Mouse (Mus musculus) bone marrow, adult 2 months (tissue): ENCODE results near the gene Hyal1. TPM values are rescaled to one million over a fixed set of nuclear protein-coding genes. Genes with fewer than 3 reads are reported as not detected.
"Not testable (repeated sequence)": the region's sequence is repeated elsewhere in the genome, so short reads cannot be mapped to it uniquely, and the experiment has no call there.

Source experiments
- H3K27ac ChIP-seq: fragments of 200-500 bp; 2 replicates; pipeline ENCODE4 v1.5.1; 2012; ENCODE audit warnings: low read depth, mild to moderate bottlenecking, control low read depth, inconsistent platforms, low read length; ENCODE audit not compliant: control insufficient read depth, poor library complexity, insufficient read depth
- H3K4me1 ChIP-seq: fragments of 200-500 bp; 2 replicates; pipeline ENCODE4 v1.6.1; 2011; ENCODE audit warnings: low read length; ENCODE audit not compliant: control insufficient read depth, insufficient read depth
- H3K4me3 ChIP-seq: fragments of 200-500 bp; replicated peaks from 2 replicates; pipeline ENCODE3; 2011; ENCODE audit warnings: mild to moderate bottlenecking, low read depth, low read length, control low read depth; ENCODE audit not compliant: control insufficient read depth
- CTCF ChIP-seq: fragments of 200-500 bp; IDR thresholded peaks from 2 replicates; pipeline ENCODE4 v1.5.1; 2011; ENCODE audit warnings: low read length, control low read depth; ENCODE audit not compliant: control insufficient read depth, insufficient read depth
- POLR2A ChIP-seq: fragments of 200-500 bp; IDR thresholded peaks from 2 replicates; pipeline ENCODE4 v1.6.1; 2011; ENCODE audit warnings: low read depth, mild to moderate bottlenecking, control low read depth, low read length, borderline replicate concordance; ENCODE audit not compliant: control insufficient read depth
- WGBS: fragments of 180-500 bp; shearing (Covaris S2); methylation state at CpG from one replicate; pipeline ENCODE4 v1.1.7; 2018; 5-methylcytosine and 5-hydroxymethylcytosine counted together
- polyA plus RNA-seq: library from polyadenylated mRNA; stranded (reverse); fragments of >200 nt; gene quantifications from 2 replicates; pipeline ENCODE4 v1.2.4, GENCODE M21; 2011; ENCODE audit warnings: low replicate concordance; ENCODE audit not compliant: missing spikeins, insufficient read depth, insufficient read length

The Hyal1 gene
- polyA plus RNA-seq, 1 experiment: 8.5 TPM

GRCm38 (mm10) chr9:107566855-107567254 lies 9.9 kb upstream of the Hyal1 start:
- TF ChIP-seq CTCF (no peak), POLR2A (no peak)
- H3K4me3 ChIP-seq: no peak overlapping the region
- no peak overlapping the region for H3K27ac ChIP-seq
- no peaks in the 10 kb centered on the region; the same call in 1 of the 2 replicates for H3K4me1 ChIP-seq
- 46% methylated on average over 3 of the region's 3 CpGs for WGBS

- Histone ChIP-seq H3K27ac (peak within 1 kb of the TSS; percentile 9; the same call in 1 of the 2 replicates), H3K4me3 (peak within 1 kb of the TSS; percentile 74), H3K4me1 (no peaks in the 10 kb centered on the region; the same call in 1 of the 2 replicates)
- 64% methylated on average over 18 of the region's 18 CpGs for WGBS
- TF ChIP-seq CTCF (no peak), POLR2A (no peak)
Measured at GRCm38 (mm10) chr9:107567702-107568319, 8.9 kb upstream of the Hyal1 start, which contains the start of gene Hyal2. Gene Hyal2 (plus strand): TSS chr9:107567945.

GRCm38 (mm10) chr9:107568331-107569261 lies 8.1 kb upstream of the Hyal1 start:
- Histone ChIP-seq H3K27ac (peak overlapping the region; percentile 31; the same call in 1 of the 2 replicates), H3K4me1 (no peaks in the 10 kb centered on the region; the same call in 1 of the 2 replicates), H3K4me3 (peak overlapping the region; percentile 74)
- TF ChIP-seq CTCF (no peak), POLR2A (no peak)
- WGBS: under 1% methylated on average over 41 of the region's 41 CpGs

GRCm38 (mm10) chr9:107569270-107569669 lies 7.5 kb upstream of the Hyal1 start:
- TF ChIP-seq CTCF: no peak
- TF ChIP-seq POLR2A: no peak
- WGBS: under 1% methylated on average over 23 of the region's 23 CpGs
- Histone ChIP-seq H3K27ac (peak overlapping the region; percentile 31; the same call in 1 of the 2 replicates), H3K4me1 (no peaks in the 10 kb centered on the region; the same call in 1 of the 2 replicates), H3K4me3 (peak overlapping the region; percentile 74)

GRCm38 (mm10) chr9:107570016-107570415 lies 6.7 kb upstream of the Hyal1 start:
- peak overlapping the region; percentile 32 for H3K4me3 ChIP-seq
- H3K27ac ChIP-seq: peak overlapping the region; percentile 35; the same call in 1 of the 2 replicates
- no peak for TF ChIP-seq POLR2A
- no peak for TF ChIP-seq CTCF
- WGBS: 78% methylated on average over 13 of the region's 13 CpGs
- H3K4me1 ChIP-seq: no peaks in the 10 kb centered on the region; the same call in 1 of the 2 replicates

GRCm38 (mm10) chr9:107570845-107571244 lies 5.9 kb upstream of the Hyal1 start:
- H3K27ac ChIP-seq: peak overlapping the region; percentile 35
- no peak for TF ChIP-seq CTCF
- no peak for TF ChIP-seq POLR2A
- no peaks in the 10 kb centered on the region; the same call in 1 of the 2 replicates for H3K4me1 ChIP-seq
- peak overlapping the region; percentile 27 for H3K4me3 ChIP-seq
- WGBS: 75% methylated on average over 21 of the region's 21 CpGs

GRCm38 (mm10) chr9:107571534-107572326 lies 5.0 kb upstream of the Hyal1 start:
- TF ChIP-seq CTCF: no peak
- TF ChIP-seq POLR2A: no peak
- peak overlapping the region; percentile 39 for H3K27ac ChIP-seq
- 89% methylated on average over 22 of the region's 22 CpGs for WGBS
- no peaks in the 10 kb centered on the region; the same call in 1 of the 2 replicates for H3K4me1 ChIP-seq
- no peak overlapping the region for H3K4me3 ChIP-seq

- Histone ChIP-seq H3K4me3 (no peak overlapping the region), H3K27ac (no peak overlapping the region; the same call in 1 of the 2 replicates), H3K4me1 (no peaks in the 10 kb centered on the region; the same call in 1 of the 2 replicates)
- TF ChIP-seq POLR2A: no peak
- no peak for TF ChIP-seq CTCF
- 91% methylated on average over 2 of the region's 2 CpGs for WGBS
Measured at GRCm38 (mm10) chr9:107572327-107572662, 4.4 kb upstream of the Hyal1 start.

- H3K27ac ChIP-seq, H3K4me1 ChIP-seq, H3K4me3 ChIP-seq: not testable (repeated sequence)
- 76% methylated on average over 6 of the region's 6 CpGs for WGBS
Measured at GRCm38 (mm10) chr9:107573774-107574173, 3.0 kb upstream of the Hyal1 start.
